Mouse (Mus musculus) liver, embryonic 15.5 days (tissue): ENCODE measurements at regions not wholly inside any gene's neighbourhood (a gene's known extent, or its start where the extent isn't known, plus 50 kb on each side); places are given as distances from the start of the nearest gene placed in this dataset.

Experiments used
- ATAC-seq: fragments of 200-750 bp; cut with Nextera tagmentation; 2 replicates; pipeline ENCODE4 v1.8.0; 2017; ENCODE audit warnings: moderate number of reproducible peaks, mild to moderate bottlenecking, moderate library complexity; ENCODE audit not compliant: insufficient read depth
- H3K27ac ChIP-seq: fragments of 300-500 bp; sonication (generic); replicated peaks from 2 replicates; pipeline ENCODE4 v1.5.1; 2015; ENCODE audit warnings: mild to moderate bottlenecking, inconsistent platforms
- H3K27me3 ChIP-seq: fragments of 300-500 bp; sonication (generic); 2 replicates; pipeline ENCODE4 v1.6.1; 2015; ENCODE audit warnings: mild to moderate bottlenecking, inconsistent platforms
- H3K36me3 ChIP-seq: fragments of 300-500 bp; sonication (generic); replicated peaks from 2 replicates; pipeline ENCODE4 v1.6.1; 2015; ENCODE audit warnings: moderate library complexity, mild to moderate bottlenecking, inconsistent platforms
- H3K4me1 ChIP-seq: fragments of 300-500 bp; sonication (generic); replicated peaks from 2 replicates; pipeline ENCODE4 v1.6.1; 2015; ENCODE audit warnings: inconsistent platforms
- H3K4me2 ChIP-seq: fragments of 300-500 bp; sonication (generic); 2 replicates; pipeline ENCODE4 v1.6.1; 2015; ENCODE audit warnings: moderate library complexity, mild to moderate bottlenecking, inconsistent platforms
- H3K4me3 ChIP-seq: fragments of 300-500 bp; sonication (generic); replicated peaks from 2 replicates; pipeline ENCODE4 v1.5.1; 2015; ENCODE audit warnings: mild to moderate bottlenecking, inconsistent platforms
- H3K9ac ChIP-seq: fragments of 300-500 bp; sonication (generic); 2 replicates; pipeline ENCODE4 v1.6.1; 2015; ENCODE audit warnings: moderate library complexity, mild to moderate bottlenecking, inconsistent platforms
- H3K9me3 ChIP-seq: fragments of 300-500 bp; sonication (generic); replicated peaks from 2 replicates; pipeline ENCODE4 v1.6.1; 2016; ENCODE audit warnings: inconsistent platforms
- WGBS: fragments of 180-500 bp; shearing (Covaris S2); methylation state at CpG from one replicate; pipeline ENCODE4 v1.1.7; 2015; ENCODE audit warnings: mixed read lengths; ENCODE audit not compliant: insufficient replicate concordance; 5-methylcytosine and 5-hydroxymethylcytosine counted together

DNA sequence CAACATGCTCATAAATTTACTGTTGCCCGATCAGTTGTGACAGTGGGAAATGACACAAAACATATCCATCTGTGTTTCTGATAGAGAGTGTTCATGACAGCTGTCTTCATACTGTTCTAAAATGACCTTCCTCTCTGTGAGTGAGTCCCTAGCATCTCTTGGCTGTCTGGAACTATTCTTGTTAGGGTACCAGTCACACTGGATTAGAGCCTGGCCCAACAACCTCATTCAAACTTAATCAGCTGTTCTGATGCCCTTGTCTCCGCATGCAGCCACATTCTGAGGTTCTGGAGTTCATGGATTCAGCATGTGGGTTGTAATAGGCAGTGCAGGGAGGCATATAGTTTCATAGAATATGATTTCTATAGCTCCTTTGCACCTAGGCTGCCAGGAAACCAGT is 238.4 kb downstream of the Xxylt1 start:
- Histone ChIP-seq H3K27ac (no peak overlapping the region), H3K4me1 (no peaks in the 10 kb centered on the region), H3K27me3 (no peaks in the 10 kb centered on the region), H3K9ac (no peak overlapping the region), H3K36me3 (no peaks in the 10 kb centered on the region), H3K4me3 (no peak overlapping the region), H3K4me2 (no peak overlapping the region), H3K9me3 (no peaks in the 10 kb centered on the region)
- 66% methylated on average over 2 of the region's 2 CpGs for WGBS
- no peak for ATAC-seq

DNA sequence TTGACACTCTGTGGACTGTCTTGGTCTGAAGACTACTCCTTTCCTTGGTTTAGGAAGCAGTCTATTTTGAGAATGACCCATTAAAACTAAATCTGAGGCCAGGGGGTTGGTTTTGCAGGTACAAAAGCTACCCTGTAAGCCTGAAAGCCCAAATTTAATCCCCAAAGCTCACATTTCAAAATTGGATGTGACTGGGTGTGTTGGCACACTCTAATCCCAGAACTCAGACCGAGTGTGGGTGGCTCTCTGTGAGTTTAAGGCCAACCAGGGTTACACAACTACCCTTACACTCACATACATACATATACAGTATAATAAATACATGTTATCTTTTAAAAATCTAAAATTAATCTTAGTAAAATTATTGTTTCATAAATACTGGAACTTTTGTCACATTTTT is 228.6 kb downstream of the Xxylt1 start:
- 36% methylated on average over 1 of the region's 1 CpGs for WGBS
- no peaks in the 10 kb centered on the region for H3K36me3 ChIP-seq
- no peak overlapping the region for H3K4me3 ChIP-seq
- no peak overlapping the region for H3K9ac ChIP-seq
- no peaks in the 10 kb centered on the region for H3K4me1 ChIP-seq
- no peak overlapping the region for H3K4me2 ChIP-seq
- H3K27me3 ChIP-seq = no peaks in the 10 kb centered on the region
- H3K27ac ChIP-seq = no peak overlapping the region
- ATAC-seq = no peak
- no peaks in the 10 kb centered on the region for H3K9me3 ChIP-seq

- 55% methylated on average over 4 of the region's 4 CpGs for WGBS
- no peaks in the 10 kb centered on the region for H3K36me3 ChIP-seq
- ATAC-seq = no peak
These were observed 226.5 kb downstream of the Xxylt1 start for GRCm38 (mm10) chr16:30854716-30855115.

DNA sequence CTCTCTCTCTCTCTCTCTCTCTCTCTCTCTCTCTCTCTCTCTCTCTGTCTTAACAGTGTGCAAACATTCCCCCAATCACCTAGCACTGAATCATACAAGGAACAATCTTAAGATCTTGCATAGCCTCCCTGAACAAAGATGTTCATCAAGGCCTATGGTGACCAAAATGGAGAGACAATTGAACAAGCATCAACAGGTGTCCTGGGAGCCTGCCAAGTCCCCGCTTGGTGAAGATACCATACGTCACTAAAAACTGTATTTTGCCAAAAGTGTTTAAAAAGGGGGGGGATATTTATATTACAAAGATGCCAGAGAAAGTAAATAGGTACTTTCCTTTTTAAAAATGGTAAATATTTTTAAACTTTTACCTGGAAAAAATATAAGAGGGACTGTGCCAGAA is 223.6 kb downstream of the Xxylt1 start:
- H3K9me3 ChIP-seq = no peaks in the 10 kb centered on the region
- no peaks in the 10 kb centered on the region for H3K27me3 ChIP-seq
- H3K4me2 ChIP-seq = no peak overlapping the region
- H3K4me1 ChIP-seq = no peaks in the 10 kb centered on the region
- whole genome bisulfite sequencing = 72% methylated on average over 2 of the region's 2 CpGs
- no peak overlapping the region for H3K27ac ChIP-seq
- no peak for ATAC-seq
- H3K4me3 ChIP-seq = no peak overlapping the region
- no peak overlapping the region for H3K9ac ChIP-seq
- no peaks in the 10 kb centered on the region for H3K36me3 ChIP-seq

More at GRCm38 (mm10) chr16:30854716-30855115, 226.5 kb downstream of the Xxylt1 start:
- no peak overlapping the region for H3K9ac ChIP-seq
- H3K4me1 ChIP-seq = no peaks in the 10 kb centered on the region
- H3K27ac ChIP-seq = no peak overlapping the region
- H3K4me3 ChIP-seq = no peak overlapping the region
- no peaks in the 10 kb centered on the region for H3K27me3 ChIP-seq
- no peak overlapping the region for H3K4me2 ChIP-seq
- H3K9me3 ChIP-seq = no peaks in the 10 kb centered on the region

DNA sequence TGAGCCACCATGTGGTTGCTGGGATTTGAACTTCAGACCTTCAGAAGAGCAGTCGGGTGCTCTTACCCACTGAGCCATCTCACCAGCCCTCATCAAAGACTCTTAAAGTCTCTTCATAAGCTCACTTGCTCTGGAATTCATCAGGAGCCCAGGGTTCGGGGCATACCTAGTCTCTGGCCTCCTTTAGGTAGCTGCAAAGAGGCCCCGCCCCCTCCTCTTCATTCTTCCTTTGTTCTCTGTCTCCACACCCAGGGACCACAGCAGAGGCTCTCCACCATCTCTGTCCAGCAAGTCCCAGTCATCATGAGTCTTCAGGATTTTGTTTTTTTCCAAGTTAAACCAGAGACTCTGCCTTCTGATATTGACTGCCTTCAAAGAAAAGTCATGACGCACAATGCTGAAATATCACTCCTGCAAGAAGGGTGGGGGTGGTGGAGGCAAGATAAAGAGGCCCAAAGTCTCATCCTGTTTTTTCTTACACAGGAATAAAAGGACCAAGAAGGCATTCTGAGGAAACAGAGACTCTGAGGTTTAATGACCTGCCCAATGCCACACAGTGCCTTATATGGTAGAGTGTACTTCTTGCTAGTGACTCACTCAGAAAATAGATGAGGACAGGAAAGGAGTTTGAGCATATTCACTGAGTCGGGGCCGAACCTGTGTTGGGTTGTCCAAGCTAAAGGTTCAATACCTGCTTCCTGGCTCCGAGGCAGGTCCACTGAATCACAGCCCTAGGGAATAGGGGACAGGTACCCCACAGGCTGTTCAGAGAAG is 211.9 kb downstream of the Xxylt1 start:
- Histone ChIP-seq H3K36me3 (no peaks in the 10 kb centered on the region), H3K27me3 (no peaks in the 10 kb centered on the region), H3K4me2 (0 out of 2 replicates have a peak overlapping the region, but pooled peaks have one; percentile 9), H3K9ac (no peak overlapping the region), H3K9me3 (no peaks in the 10 kb centered on the region), H3K4me3 (no peak overlapping the region), H3K4me1 (peaks cover 8% of the 10 kb centered on the region), H3K27ac (no peak overlapping the region)
- 60% methylated on average over 7 of the region's 7 CpGs for WGBS
- peak; percentile 52; the same call in 1 of the 2 replicates for ATAC-seq

DNA sequence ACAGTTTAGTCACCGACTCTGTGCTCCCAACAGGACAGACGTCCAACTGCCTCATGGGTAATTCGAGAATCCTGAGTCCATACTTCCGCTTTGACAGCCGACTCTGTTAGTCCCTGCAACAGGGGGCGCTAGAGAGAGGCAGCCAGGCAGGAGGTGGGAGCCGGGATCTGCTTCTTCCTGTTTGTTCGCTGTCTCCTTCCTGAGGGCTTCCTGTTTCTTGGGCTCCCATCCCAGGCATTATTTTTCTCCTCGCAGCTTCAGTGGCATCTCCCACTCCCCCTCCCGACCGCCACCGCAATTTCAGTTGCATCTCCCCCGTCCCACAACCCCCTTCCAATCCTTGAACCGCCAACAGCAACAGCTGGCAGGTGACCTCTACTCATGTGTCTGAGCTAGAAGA is 211.1 kb downstream of the Xxylt1 start:
- Histone ChIP-seq H3K4me1 (peaks cover 8% of the 10 kb centered on the region), H3K36me3 (no peaks in the 10 kb centered on the region), H3K4me3 (0 out of 2 replicates have a peak overlapping the region, but pooled peaks have one; percentile 4), H3K9me3 (no peaks in the 10 kb centered on the region), H3K4me2 (peak overlapping the region; percentile 9; the same call in 1 of the 2 replicates), H3K9ac (no peak overlapping the region), H3K27me3 (no peaks in the 10 kb centered on the region), H3K27ac (no peak overlapping the region)
- 34% methylated on average over 14 of the region's 14 CpGs for WGBS
- ATAC-seq = no peak

GRCm38 (mm10) chr16:30870676-30871075 is 210.6 kb downstream of the Xxylt1 start:
- H3K27me3 ChIP-seq = no peaks in the 10 kb centered on the region
- H3K9me3 ChIP-seq = no peaks in the 10 kb centered on the region
- H3K4me3 ChIP-seq = no peak overlapping the region
- no peaks in the 10 kb centered on the region for H3K36me3 ChIP-seq
- no peak overlapping the region for H3K4me2 ChIP-seq
- peaks cover 8% of the 10 kb centered on the region for H3K4me1 ChIP-seq
- no peak for ATAC-seq
- WGBS = 40% methylated on average over 2 of the region's 2 CpGs
- no peak overlapping the region for H3K27ac ChIP-seq
- H3K9ac ChIP-seq = no peak overlapping the region

DNA sequence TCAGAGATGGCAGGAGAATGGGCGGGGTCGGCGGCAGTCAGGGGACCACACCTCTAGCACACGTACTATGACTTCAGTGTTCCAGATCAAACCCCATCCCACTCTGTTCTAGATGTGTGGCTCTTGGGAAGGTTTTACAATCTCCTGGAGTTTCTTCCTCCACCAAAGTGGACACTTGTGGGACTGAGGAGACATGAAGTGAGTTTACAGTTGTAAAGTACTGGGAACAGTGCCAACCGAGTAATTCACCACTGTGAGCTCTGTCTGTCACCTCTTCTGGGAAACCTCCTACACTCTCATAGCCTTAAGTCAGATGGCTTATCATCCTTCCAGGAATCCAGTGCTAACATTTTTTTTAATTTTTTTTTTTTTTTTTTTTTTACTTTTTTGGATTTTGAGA is 209.1 kb downstream of the Xxylt1 start:
- H3K4me3 ChIP-seq = no peak overlapping the region
- H3K4me1 ChIP-seq = peaks cover 8% of the 10 kb centered on the region
- no peaks in the 10 kb centered on the region for H3K27me3 ChIP-seq
- H3K9ac ChIP-seq = no peak overlapping the region
- WGBS = 47% methylated on average over 5 of the region's 5 CpGs
- no peak overlapping the region for H3K4me2 ChIP-seq
- H3K27ac ChIP-seq = no peak overlapping the region
- H3K9me3 ChIP-seq = no peaks in the 10 kb centered on the region
- no peak for ATAC-seq
- no peaks in the 10 kb centered on the region for H3K36me3 ChIP-seq

DNA sequence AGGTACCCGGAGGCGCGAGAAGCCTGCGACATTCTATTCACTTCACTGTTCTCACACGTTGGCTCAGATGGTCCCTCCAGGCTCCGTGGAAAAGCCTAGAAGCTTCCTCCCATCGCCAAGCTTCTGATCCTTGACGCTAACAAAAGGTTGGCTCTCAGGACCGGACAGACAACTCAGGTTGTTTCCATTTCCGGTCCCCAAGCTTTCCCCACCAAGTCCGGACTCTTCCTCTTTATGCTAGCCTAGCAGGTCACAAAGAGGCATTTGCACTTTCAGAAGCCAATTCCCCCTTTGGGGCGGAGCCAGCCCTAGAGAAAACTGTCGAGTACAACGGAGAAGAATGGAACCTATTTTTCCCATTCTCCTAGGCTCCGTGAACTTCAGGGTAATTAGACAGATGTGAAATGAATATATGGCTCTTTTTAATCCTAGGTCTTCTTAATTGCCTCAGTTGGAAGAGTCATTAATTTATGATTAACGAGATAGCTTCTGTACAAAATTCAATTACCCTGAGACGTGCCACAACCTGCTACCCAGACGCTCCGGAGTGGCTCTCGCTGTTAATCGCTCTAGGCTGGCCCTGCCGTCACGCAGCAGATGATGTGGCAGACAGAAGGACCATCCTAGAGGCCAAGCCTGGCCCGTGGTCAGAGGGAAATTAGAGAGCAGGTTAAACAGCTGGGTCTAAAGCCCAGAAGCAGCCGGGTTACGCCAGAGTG is 207.6 kb downstream of the Xxylt1 start:
- Histone ChIP-seq H3K27ac (no peak overlapping the region), H3K4me2 (peak overlapping the region; percentile 11), H3K9ac (no peak overlapping the region), H3K4me3 (no peak overlapping the region), H3K9me3 (no peaks in the 10 kb centered on the region), H3K36me3 (no peaks in the 10 kb centered on the region), H3K4me1 (peaks cover 8% of the 10 kb centered on the region), H3K27me3 (no peaks in the 10 kb centered on the region)
- no peak for ATAC-seq
- 37% methylated on average over 26 of the region's 26 CpGs for WGBS

- Histone ChIP-seq H3K27ac (no peak overlapping the region), H3K4me2 (no peak overlapping the region), H3K4me1 (peaks cover 8% of the 10 kb centered on the region; the same call in 1 of the 2 replicates), H3K4me3 (no peak overlapping the region), H3K9ac (no peak overlapping the region), H3K9me3 (no peaks in the 10 kb centered on the region), H3K36me3 (no peaks in the 10 kb centered on the region), H3K27me3 (no peaks in the 10 kb centered on the region)
- WGBS = 64% methylated on average over 7 of the region's 7 CpGs
- no peak for ATAC-seq
These were observed 205.9 kb downstream of the Xxylt1 start for GRCm38 (mm10) chr16:30875235-30875829.

DNA sequence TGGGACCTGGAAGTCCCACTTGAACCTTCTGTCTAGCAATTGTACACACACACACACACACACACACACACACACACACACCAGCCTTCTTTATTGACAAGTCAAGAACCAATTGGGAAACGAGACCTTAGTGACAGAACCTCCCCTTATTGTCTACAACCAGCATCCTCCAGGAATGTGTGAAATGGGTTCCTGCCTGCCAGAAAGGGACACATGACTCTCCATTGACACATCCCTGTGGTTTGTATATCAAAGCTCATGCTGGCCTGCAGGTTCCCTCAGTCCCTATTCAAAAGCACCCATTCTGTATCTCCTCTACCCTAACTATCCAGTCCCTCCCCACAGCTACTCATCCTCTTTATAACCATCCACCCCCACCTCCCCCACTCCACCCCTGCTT is 202.4 kb downstream of the Xxylt1 start:
- WGBS = 41% methylated on average over 1 of the region's 1 CpGs

More for the DNA sequence above, 202.4 kb downstream of the Xxylt1 start:
- Histone ChIP-seq H3K9me3 (no peaks in the 10 kb centered on the region), H3K4me2 (no peak overlapping the region), H3K36me3 (no peaks in the 10 kb centered on the region), H3K27ac (no peak overlapping the region), H3K4me3 (no peak overlapping the region), H3K9ac (no peak overlapping the region), H3K4me1 (0 out of 2 replicates have a peak, but pooled peaks cover 9% of the 10 kb centered on the region), H3K27me3 (no peaks in the 10 kb centered on the region)
- ATAC-seq = no peak
